Mouse (Mus musculus): ENCODE measurements around the gene Ncbp1. TPM values are rescaled to one million over a fixed set of nuclear protein-coding genes. Genes with fewer than 3 reads are reported as not detected.

Ncbp1 gene
- polyA plus RNA-seq, 1 experiment from 2014 or later: 66.0 TPM

Other genes starting within 250 kb of the Ncbp1 start
- 0.27 and 0.38 TPM in 2 replicates for gene Ccdc180, start 248.3 kb upstream of the Ncbp1 start, polyA plus RNA-seq (2015; fragmentation: Nextera tagmentation; extraction: Ambion mirVana)
- 25.0 and 26.0 TPM in 2 replicates for gene Tdrd7, start 173.3 kb upstream of the Ncbp1 start, polyA plus RNA-seq (2015; fragmentation: Nextera tagmentation; extraction: Ambion mirVana)
- 3.5 and 3.6 TPM in 2 replicates for gene Tmod1, start 99.7 kb upstream of the Ncbp1 start, polyA plus RNA-seq (2015; fragmentation: Nextera tagmentation; extraction: Ambion mirVana)
- 27.9 and 30.8 TPM in 2 replicates for gene Tstd2, start 81 bp downstream of the Ncbp1 start, polyA plus RNA-seq (2015; fragmentation: Nextera tagmentation; extraction: Ambion mirVana)
- gene Xpa, start 57.7 kb downstream of the Ncbp1 start, polyA plus RNA-seq (2015; fragmentation: Nextera tagmentation; extraction: Ambion mirVana): 26.4 and 27.4 TPM in 2 replicates
- not detected in 2 replicates for gene Foxe1, start 205.0 kb downstream of the Ncbp1 start, polyA plus RNA-seq (2015; fragmentation: Nextera tagmentation; extraction: Ambion mirVana)